Mouse (Mus musculus): ENCODE results near the gene Pde1c.

GRCm38 (mm10) chr6:56328103-56328502, 240.8 kb downstream of the Pde1c start:
- TF ChIP-seq CTCF (IDR thresholded peaks at IDR 0.05; ENCODE audit: insufficient read depth, low read depth, low read length) (no peak), POLR2A (IDR thresholded peaks at IDR 0.05; ENCODE audit: insufficient read depth, low read depth, low read length) (no peak)
